Mouse (Mus musculus) midbrain, embryonic 13.5 days (tissue): ENCODE measurements around the gene Ece1. TPM values are rescaled to one million over a fixed set of nuclear protein-coding genes. Genes with fewer than 3 reads are reported as not detected.

Source experiments
- ATAC-seq: fragments of 200-750 bp; cut with Nextera tagmentation; 2 replicates; pipeline ENCODE4 v1.8.0; 2017; ENCODE audit warnings: mild to moderate bottlenecking, moderate TSS enrichment, moderate library complexity
- H3K27ac ChIP-seq: fragments of 300-500 bp; sonication (generic); 2 replicates; pipeline ENCODE4 v1.5.1; 2015; ENCODE audit warnings: inconsistent platforms, mild to moderate bottlenecking, moderate library complexity
- H3K27me3 ChIP-seq: fragments of 300-500 bp; sonication (generic); 2 replicates; pipeline ENCODE4 v1.6.1; 2015; ENCODE audit warnings: mild to moderate bottlenecking, inconsistent platforms
- H3K36me3 ChIP-seq: fragments of 300-500 bp; sonication (generic); 2 replicates; pipeline ENCODE4 v1.6.1; 2015; ENCODE audit warnings: mild to moderate bottlenecking, inconsistent platforms
- H3K4me1 ChIP-seq: fragments of 300-500 bp; sonication (generic); replicated peaks from 2 replicates; pipeline ENCODE4 v1.6.1; 2015; ENCODE audit warnings: inconsistent platforms
- H3K4me2 ChIP-seq: fragments of 300-500 bp; sonication (generic); replicated peaks from 2 replicates; pipeline ENCODE4 v1.6.1; 2015; ENCODE audit warnings: moderate library complexity, mild to moderate bottlenecking, inconsistent platforms
- H3K4me3 ChIP-seq: fragments of 300-500 bp; sonication (generic); replicated peaks from 2 replicates; pipeline ENCODE4 v1.5.1; 2015; ENCODE audit warnings: mild to moderate bottlenecking, inconsistent platforms
- H3K9ac ChIP-seq: fragments of 300-500 bp; sonication (generic); replicated peaks from 2 replicates; pipeline ENCODE4 v1.6.1; 2015; ENCODE audit warnings: mild to moderate bottlenecking, inconsistent platforms
- H3K9me3 ChIP-seq: fragments of 300-500 bp; sonication (generic); 2 replicates; pipeline ENCODE4 v1.6.1; 2016; ENCODE audit warnings: mild to moderate bottlenecking, inconsistent platforms
- WGBS: fragments of 180-500 bp; shearing (Covaris S2); methylation state at CpG from one replicate; pipeline ENCODE4 v1.1.7; 2015; 5-methylcytosine and 5-hydroxymethylcytosine counted together
- polyA plus RNA-seq: library from polyadenylated mRNA; unstranded; fragments of >200 nt; fragmentation: Nextera tagmentation; extraction: Ambion mirVana; gene quantifications from 2 replicates; pipeline ENCODE4 v1.2.1, GENCODE M21; 2015

Ece1 gene
- polyA plus RNA-seq, 1 experiment from 2014 or later: 19.4 TPM

DNA sequence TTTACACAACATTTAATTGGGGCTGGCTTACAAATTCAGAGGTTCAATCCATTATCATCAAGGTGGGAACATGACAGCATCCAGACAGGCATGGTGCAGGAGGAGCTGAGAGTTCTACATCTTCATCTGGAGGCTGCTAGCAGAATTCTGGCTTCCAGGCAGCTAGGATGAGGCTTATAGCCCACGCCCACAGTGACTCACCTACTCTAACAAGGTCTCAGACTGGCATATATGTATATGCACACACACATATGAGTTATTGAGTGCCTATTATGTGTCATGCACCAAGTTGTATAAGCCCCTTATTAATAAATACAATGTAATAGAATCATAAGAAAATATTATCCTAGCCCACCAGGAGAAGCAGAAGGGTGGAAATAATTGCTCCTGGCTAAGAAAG is 120.8 kb downstream of the Ece1 start:
- 81% methylated on average over 1 of the region's 1 CpGs for WGBS
- Histone ChIP-seq H3K36me3 (no peaks in the 10 kb centered on the region), H3K4me1 (no peaks in the 10 kb centered on the region), H3K27ac (no peak overlapping the region), H3K9ac (no peak overlapping the region), H3K9me3 (no peaks in the 10 kb centered on the region), H3K4me3 (no peak overlapping the region), H3K27me3 (no peaks in the 10 kb centered on the region), H3K4me2 (no peak overlapping the region)
- no peak for ATAC-seq

DNA sequence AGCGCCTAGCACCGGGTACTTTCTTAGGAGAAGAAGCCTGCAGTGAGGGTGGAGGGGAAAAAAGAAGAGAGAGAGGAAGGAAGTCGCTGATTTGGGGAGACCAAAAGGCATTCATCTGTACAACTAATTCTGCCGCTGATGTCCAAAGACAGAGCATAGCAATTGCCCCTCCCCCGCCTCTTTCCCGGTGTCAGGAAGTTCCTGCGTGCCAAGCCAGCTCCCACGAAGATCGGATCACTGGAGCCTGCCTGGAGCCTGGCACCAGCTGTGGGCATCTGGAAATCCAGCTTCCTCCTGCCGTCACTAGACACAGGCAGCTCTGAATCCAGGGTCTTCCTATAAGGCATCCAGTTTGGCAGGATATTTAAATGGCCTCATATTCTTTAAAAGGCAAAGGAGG is 122.2 kb downstream of the Ece1 start:
- Histone ChIP-seq H3K4me2 (no peak overlapping the region), H3K9me3 (no peaks in the 10 kb centered on the region), H3K27me3 (no peaks in the 10 kb centered on the region), H3K4me1 (no peaks in the 10 kb centered on the region), H3K36me3 (no peaks in the 10 kb centered on the region), H3K4me3 (no peak overlapping the region), H3K9ac (no peak overlapping the region), H3K27ac (no peak overlapping the region)
- ATAC-seq: no peak
- 45% methylated on average over 10 of the region's 10 CpGs for WGBS

DNA sequence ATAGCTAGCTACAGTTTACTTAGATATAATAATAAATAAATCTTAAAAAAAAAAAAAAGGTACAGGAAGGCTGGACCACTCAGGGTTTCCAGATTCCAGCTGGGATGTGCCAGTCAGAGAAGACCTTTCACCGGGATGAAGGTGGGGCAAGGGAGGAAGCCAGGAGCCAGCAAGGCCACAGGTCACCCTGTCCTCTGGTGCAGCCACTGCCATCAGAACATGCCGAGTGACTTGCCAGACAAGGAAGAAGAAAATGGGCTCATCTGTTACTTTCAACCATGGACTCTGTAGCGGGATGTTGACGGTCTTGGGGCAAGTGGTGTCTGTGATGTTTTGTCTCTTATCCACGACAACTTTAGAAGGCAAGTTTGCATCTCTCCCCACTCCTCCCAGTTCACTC is 122.7 kb downstream of the Ece1 start:
- Histone ChIP-seq H3K9ac (no peak overlapping the region), H3K4me2 (no peak overlapping the region)
- 79% methylated on average over 5 of the region's 5 CpGs for whole genome bisulfite sequencing

DNA sequence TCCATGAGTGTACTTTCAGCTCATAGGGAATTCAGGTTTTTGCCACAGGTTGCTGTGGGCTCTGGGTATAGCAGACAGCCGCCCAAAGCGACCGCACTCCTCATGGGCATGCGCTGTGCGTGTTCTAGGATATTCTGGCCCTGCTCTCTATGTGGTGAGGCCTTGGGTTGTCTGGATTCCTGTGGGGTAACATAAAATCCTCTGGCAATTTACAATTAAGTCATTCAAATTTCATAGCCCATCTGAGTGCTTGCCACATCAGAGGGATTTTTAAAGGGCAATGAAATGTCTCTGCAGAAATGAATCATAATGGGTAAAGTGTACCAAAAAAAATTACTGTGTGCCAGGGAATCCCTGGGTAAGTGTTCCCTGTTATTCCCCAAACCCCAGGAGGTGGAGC is 127.4 kb downstream of the Ece1 start:
- no peak for ATAC-seq
- 76% methylated on average over 5 of the region's 5 CpGs for WGBS
- Histone ChIP-seq H3K9ac (no peak overlapping the region), H3K4me3 (no peak overlapping the region), H3K27me3 (no peaks in the 10 kb centered on the region), H3K4me1 (peaks cover 8% of the 10 kb centered on the region; the same call in 1 of the 2 replicates), H3K9me3 (no peaks in the 10 kb centered on the region), H3K4me2 (no peak overlapping the region), H3K27ac (no peak overlapping the region), H3K36me3 (no peaks in the 10 kb centered on the region)

More for the DNA sequence above, 122.7 kb downstream of the Ece1 start:
- no peak for ATAC-seq
- no peaks in the 10 kb centered on the region for H3K4me1 ChIP-seq
- H3K27me3 ChIP-seq: no peaks in the 10 kb centered on the region
- H3K27ac ChIP-seq: no peak overlapping the region
- no peaks in the 10 kb centered on the region for H3K36me3 ChIP-seq
- H3K4me3 ChIP-seq: no peak overlapping the region
- H3K9me3 ChIP-seq: no peaks in the 10 kb centered on the region

DNA sequence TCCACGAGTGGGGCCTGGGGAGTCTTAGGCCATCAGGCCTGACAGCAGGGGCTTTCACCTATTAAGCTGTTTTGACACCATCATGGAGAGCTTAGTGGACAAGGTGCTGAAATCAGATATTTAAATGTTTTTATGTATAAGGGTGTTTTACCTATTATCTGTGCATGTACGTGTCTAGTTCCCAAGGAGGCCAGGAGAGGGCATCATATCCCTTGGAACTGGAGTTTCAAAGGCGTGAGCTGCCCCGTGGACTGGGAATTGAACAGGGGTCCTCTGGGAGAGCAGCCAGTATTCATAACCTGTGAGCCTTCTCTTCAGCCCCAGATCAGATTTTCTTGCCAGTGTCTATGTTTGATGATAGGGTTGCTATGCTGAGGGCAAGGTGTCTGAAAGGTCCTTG is 128.4 kb downstream of the Ece1 start:
- H3K36me3 ChIP-seq: no peaks in the 10 kb centered on the region
- H3K4me1 ChIP-seq: peaks cover 18% of the 10 kb centered on the region
- no peak overlapping the region for H3K27ac ChIP-seq
- ATAC-seq: no peak
- H3K9me3 ChIP-seq: no peaks in the 10 kb centered on the region
- H3K4me2 ChIP-seq: no peak overlapping the region
- no peak overlapping the region for H3K4me3 ChIP-seq
- 73% methylated on average over 4 of the region's 4 CpGs for WGBS
- H3K9ac ChIP-seq: no peak overlapping the region
- H3K27me3 ChIP-seq: no peaks in the 10 kb centered on the region

DNA sequence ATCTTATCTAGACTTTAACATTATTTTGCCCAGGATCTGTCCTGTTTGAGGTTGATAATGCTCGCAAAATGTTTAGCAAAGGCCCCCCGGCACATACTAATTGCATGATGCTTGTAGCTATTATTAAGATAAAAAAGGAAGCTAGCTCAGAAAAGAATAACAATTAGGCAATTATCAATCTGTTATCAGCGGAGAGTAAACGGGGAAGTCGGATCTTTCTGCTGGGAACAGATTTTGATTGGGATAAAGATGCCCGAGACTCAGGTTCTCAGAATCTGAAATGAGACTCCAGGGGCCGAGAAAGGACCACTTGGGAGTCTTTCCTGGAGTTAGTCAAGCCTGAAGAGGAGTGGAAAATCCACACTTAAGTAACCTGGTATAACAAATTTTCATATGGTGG is 129.2 kb downstream of the Ece1 start:
- Histone ChIP-seq H3K36me3 (0 out of 2 replicates have a peak, but pooled peaks cover under 1% of the 10 kb centered on the region), H3K4me1 (peaks cover 26% of the 10 kb centered on the region), H3K4me3 (no peak overlapping the region), H3K9ac (no peak overlapping the region), H3K27ac (no peak overlapping the region), H3K9me3 (no peaks in the 10 kb centered on the region), H3K27me3 (no peaks in the 10 kb centered on the region), H3K4me2 (no peak overlapping the region)
- WGBS: 61% methylated on average over 7 of the region's 7 CpGs
- ATAC-seq: no peak

DNA sequence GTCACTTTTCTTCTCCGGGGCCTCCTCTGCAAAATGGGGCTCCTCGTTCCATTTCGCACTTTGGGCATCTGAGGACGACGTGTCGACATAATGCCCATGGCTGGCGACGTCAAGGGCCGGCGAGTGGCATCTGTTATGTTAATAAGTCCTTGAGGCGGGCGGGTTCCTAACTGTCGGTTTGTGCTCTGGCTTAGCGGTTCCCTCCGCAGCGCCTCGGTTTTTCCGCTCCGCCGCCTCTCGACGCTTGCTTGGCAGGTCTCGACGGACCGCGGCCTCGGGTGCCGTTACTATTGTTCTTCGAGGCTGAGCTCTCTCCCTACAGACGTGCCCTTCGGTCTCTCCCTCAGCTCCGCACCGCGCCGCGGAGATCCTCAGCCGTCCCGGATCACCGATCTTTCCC is 130.9 kb downstream of the Ece1 start, which contains the start of gene Eif4g3:
TSS of gene Eif4g3 (plus strand) at position 133 of the 400 bp plus-strand sequence.
- H3K27ac ChIP-seq: peak within 1 kb of the TSS; percentile 96
- no peaks in the 10 kb centered on the region for H3K9me3 ChIP-seq
- ATAC-seq: no peak; the same call in none of the 2 replicates
- H3K4me3 ChIP-seq: peak within 1 kb of the TSS; percentile 97
- peak within 1 kb of the TSS; percentile 90 for H3K4me2 ChIP-seq
- no peaks in the 10 kb centered on the region for H3K27me3 ChIP-seq
- H3K36me3 ChIP-seq: peaks cover 12% of the 10 kb centered on the region
- H3K4me1 ChIP-seq: peaks cover 37% of the 10 kb centered on the region
- WGBS: 1% methylated on average over 39 of the region's 39 CpGs
- H3K9ac ChIP-seq: peak within 1 kb of the TSS; percentile 100

DNA sequence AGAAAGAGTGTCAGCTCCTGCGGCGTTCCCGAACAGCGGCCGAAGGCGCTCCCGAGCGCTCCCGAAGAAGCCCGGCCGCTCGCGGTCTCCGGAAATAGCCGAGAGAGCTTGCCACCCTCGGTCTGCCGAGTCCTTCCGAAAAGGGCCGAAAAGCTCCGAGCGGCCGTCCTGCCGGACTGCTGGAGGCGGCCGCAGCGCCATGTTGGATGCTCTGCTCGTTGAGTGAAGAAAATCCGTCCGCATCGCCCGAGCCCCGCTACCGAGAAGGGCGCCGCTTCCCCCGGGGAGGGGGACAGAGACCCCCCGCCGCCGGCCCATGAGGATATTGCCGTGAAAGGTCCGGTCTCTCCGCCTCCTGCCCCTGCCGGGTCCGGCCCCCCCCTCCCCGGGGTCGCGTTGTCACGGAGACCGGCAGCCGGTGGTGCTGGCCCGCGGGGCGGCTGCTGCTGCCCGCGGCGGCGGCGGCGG is 131.3 kb downstream of the Ece1 start:
- Histone ChIP-seq H3K27me3 (no peaks in the 10 kb centered on the region), H3K9me3 (no peaks in the 10 kb centered on the region), H3K4me2 (peak overlapping the region; percentile 90), H3K4me3 (peak overlapping the region; percentile 97), H3K27ac (peak overlapping the region; percentile 96), H3K36me3 (peaks cover 16% of the 10 kb centered on the region), H3K4me1 (peaks cover 41% of the 10 kb centered on the region), H3K9ac (peak overlapping the region; percentile 100)
- WGBS: under 1% methylated on average over 41 of the region's 59 CpGs
- ATAC-seq: peak; percentile 95

DNA sequence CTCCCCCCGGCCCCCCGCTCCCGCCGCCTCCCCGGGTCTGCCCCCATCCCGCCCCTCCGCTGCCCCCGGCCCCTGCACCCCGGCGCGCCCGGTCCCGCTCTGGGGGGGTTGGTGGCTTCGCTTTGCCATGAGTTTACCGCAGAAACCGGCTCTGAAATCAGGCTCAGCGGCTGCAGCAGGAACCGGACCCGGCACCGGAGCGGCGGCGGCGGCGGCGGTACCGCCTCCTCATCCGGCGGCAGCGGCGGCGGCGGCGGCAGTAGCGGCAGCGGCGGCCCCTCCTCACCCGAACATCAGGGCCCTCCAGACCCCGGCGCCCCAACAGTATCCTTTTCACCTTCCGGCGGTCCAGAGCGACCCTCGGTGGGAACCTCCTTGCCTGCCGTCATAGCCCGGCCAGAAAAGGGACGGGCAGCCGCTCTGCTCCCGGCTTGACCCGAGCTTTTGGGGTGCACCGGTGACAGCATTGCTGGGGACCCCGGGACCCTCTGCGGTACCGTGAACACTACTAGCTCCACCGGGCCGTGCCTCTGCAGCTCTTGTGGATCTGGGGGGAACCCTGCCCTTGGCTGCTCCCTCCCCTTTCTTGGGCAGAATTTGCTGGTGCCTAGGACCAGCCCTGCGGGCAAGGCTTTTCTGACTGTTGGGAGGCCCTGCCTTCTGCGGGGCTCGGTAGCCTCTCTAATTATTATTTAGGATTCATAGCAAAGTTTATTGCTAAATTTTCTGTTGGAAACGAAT is 132.0 kb downstream of the Ece1 start:
- H3K27ac ChIP-seq: peak overlapping the region; percentile 96
- no peaks in the 10 kb centered on the region for H3K27me3 ChIP-seq
- peaks cover 46% of the 10 kb centered on the region for H3K4me1 ChIP-seq
- under 1% methylated on average over 24 of the region's 60 CpGs for WGBS
- peak; percentile 31 for ATAC-seq
- H3K9me3 ChIP-seq: no peaks in the 10 kb centered on the region
- peak overlapping the region; percentile 97 for H3K4me3 ChIP-seq
- peak overlapping the region; percentile 90 for H3K4me2 ChIP-seq
- peak overlapping the region; percentile 100 for H3K9ac ChIP-seq
- H3K36me3 ChIP-seq: peaks cover 23% of the 10 kb centered on the region

DNA sequence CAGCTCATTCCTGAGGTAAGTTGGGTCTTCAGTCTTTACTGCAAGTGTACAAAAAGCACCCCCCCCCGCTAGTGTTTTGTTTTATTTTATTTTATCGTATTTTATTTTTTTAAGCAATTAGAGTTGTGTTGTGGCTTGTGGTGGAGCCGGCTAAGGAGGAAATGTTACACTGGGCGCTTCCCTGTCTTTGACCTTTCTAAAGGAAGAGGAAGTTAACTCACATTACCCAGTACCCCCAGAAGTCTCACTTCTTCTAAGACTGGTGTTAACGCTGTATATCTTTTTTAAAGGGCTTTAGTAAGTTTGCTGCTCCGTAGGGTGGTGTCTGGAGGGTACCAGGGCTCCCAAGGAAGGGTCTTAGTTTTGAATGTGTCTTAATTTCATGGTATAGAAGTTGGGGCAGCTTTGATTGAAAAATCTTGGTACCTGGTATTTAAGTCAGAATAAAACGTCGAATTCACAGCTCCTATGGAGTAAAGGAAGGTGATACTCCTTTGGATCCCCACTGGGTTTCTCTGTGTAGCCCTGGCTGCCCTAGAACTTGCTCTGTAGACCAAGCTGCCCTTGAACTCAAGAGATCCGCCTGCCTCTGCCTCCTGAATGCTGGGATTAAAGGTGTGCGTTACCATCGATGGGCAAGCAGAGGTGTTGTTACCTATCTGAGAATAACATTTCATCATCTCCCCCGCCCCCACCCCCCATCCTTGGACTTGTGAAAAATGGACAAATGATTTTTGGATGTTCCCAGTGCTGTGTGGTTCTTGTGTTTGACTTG is 132.7 kb downstream of the Ece1 start:
- peak overlapping the region; percentile 96; the same call in 1 of the 2 replicates for H3K27ac ChIP-seq
- H3K9me3 ChIP-seq: no peaks in the 10 kb centered on the region
- peak overlapping the region; percentile 100 for H3K9ac ChIP-seq
- H3K4me3 ChIP-seq: peak overlapping the region; percentile 97
- H3K4me1 ChIP-seq: peaks cover 53% of the 10 kb centered on the region
- ATAC-seq: no peak
- WGBS: 45% methylated on average over 12 of the region's 12 CpGs
- H3K36me3 ChIP-seq: peaks cover 30% of the 10 kb centered on the region
- peak overlapping the region; percentile 90 for H3K4me2 ChIP-seq
- no peaks in the 10 kb centered on the region for H3K27me3 ChIP-seq

DNA sequence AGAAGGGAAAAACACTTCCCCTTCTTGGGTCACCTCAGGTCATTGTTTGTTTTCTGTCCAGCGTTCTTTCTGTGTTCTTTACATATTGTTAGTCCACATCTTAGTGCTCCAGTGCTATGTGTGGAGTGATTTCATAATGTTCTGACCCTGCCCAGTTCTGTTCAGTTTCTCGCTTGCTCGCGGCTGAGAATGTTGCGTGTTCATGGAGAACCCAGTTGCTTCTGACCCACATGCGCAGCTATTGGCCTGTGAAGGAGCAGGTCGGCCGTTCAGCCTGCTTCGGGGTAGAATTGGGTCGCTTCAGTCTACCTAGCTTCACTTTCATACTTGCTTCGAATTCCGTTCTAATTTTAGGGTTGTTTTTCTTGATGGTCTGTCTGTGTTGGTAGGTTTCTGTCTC is 133.4 kb downstream of the Ece1 start:
- H3K9me3 ChIP-seq: no peaks in the 10 kb centered on the region
- peaks cover 57% of the 10 kb centered on the region for H3K4me1 ChIP-seq
- H3K36me3 ChIP-seq: peaks cover 30% of the 10 kb centered on the region
- H3K4me3 ChIP-seq: peak overlapping the region; percentile 97
- ATAC-seq: no peak
- no peaks in the 10 kb centered on the region for H3K27me3 ChIP-seq
- 78% methylated on average over 12 of the region's 12 CpGs for WGBS
- H3K4me2 ChIP-seq: peak overlapping the region; percentile 90
- peak overlapping the region; percentile 100; the same call in 1 of the 2 replicates for H3K9ac ChIP-seq
- H3K27ac ChIP-seq: no peak overlapping the region

DNA sequence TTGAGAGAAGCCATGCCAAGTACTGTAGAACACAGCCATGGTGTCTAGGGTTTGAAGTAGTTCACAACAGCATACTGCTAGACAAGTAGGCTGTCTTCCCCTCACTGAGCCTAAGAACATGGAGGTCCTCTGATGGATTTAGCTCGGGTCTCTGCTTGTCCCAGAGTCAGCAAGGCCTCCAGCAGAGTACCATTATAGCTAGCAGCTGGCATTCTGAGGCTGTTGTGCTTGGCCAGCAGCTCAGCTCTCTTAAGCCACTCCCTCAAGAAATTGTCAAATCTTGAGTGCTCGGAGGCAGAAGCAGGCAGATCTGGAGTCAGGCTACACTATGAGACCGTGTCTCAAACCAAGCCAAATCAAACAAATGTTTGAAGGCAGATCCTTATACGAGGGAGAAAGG is 136.2 kb downstream of the Ece1 start:
- no peak for ATAC-seq
- H3K27ac ChIP-seq: no peak overlapping the region
- H3K9me3 ChIP-seq: no peaks in the 10 kb centered on the region
- H3K4me1 ChIP-seq: peaks cover 61% of the 10 kb centered on the region
- WGBS: 69% methylated on average over 4 of the region's 4 CpGs
- no peak overlapping the region for H3K4me3 ChIP-seq
- no peak overlapping the region for H3K4me2 ChIP-seq
- H3K36me3 ChIP-seq: peaks cover 51% of the 10 kb centered on the region
- H3K27me3 ChIP-seq: no peaks in the 10 kb centered on the region
- H3K9ac ChIP-seq: no peak overlapping the region
